Mouse (Mus musculus) left cerebral cortex, adult 9 months (tissue): ENCODE results near the gene Avil.

ENCODE experiments used
- DNase-seq, 2 experiments: peaks; one replicate each; pipeline ENCODE4 v3.0.0; 2022; ENCODE audit warnings: low spot score in 2 of 2

The Avil gene

DNA sequence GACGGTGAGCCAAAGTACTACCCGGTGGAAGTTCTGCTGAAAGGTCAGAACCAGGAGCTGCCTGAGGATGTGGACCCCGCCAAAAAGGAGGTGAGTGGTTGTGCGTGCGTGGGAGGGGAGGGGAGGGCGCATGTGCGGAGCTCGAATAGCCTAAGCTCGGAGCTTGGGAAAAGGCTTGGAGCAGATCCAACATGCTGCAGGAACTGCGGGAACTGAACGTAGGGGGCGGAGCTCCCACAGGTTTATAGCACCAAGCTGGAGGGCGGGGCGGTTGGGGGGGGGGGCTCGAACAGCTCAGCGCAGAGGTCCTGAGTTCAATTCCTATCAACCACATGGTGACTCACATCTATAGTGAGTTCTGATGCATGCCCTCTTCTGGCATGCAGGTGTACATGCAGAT is 17.9 kb downstream of the Avil start:
- no peak for DNase-seq

DNA sequence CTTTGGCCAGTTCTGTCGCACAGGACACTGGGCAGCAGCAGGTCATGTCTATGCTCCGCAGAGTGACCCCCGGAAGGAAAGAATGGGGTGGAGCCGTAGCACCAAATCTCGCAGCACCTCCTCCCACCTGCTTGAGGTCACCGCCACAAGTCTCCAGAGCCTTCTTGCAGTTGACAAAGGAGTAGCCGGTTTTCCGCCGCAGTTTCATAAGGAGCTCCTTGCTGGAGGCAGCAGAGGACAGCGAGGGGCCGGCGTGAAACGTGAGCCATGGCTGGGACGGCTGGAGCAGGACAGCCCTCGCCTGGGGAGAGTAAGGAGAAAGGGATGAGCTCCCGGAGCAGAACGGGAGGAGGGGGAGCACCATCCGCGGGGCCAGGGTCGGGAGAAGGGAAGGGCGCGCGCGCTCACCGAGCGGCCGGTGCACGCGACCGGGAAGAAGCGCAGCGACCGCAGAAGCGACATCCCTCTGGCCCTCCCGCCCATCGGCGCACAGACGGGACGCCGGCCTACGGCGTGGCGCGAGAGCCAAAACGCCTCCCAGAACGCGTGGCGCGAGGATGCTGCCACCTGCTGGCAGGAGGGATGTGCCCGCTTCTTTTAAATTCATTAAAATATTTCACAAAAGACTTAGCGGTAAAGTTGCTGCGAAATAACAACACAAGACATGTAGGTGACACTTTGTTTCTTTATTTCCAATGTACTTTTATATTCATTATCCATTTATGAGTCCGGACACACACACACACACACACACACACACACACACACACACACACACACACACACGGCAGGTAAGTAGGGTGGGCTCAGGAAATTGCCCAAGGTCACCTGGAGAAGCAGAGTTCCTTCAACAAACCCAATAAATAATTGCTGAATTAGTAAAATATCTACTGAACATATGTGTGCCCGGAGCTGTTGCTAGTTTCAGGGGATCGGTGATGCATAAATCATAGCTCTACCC is 30.1 kb downstream of the Avil start, which contains the start of gene Tsfm:
Gene Tsfm (minus strand): TSS at position 505 of the 961 bp plus-strand sequence.
- peak; percentile 46 to 90 for DNase-seq

DNA sequence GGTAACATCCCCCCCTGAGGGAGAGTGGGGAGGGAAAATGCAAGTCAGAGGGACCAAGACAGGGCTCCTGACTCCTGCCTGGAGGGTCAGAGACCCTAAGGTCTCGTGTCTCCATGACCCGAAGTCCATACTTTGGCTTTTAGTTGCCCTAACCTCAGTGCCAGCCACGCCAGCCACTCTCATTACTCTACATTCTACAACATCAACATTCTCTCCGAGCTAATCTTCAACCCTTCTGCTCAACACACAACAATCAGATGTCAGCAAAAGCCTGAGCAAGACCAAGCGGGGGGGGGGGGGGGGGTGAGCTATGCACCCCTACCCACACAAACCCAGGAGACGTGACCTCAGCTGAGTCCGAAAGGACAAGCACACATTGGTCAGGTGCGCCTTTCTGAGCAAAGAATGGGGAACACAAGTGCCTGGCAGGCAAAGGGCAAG is 32.8 kb downstream of the Avil start:
- DNase-seq = no peak

DNA sequence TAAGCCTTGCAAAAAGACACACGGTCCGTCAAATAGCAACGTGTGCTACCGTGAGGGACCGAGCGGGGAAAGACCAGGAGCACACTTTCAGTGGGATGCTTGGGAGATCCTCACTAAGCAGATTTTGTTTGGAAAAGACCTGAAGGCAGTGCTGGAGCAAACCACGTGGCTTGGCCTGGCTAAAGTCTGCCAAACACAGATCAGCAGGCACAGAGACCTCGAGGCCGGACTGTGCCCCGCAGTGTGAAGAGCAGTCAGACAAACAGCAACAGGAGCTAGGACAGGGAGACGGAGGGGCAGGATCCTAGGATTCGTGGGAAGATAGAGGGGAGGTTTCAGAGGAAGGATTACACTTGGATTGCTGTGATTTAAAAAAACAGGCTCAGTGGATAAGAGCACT is 35.8 kb downstream of the Avil start:
- no peak for DNase-seq

DNA sequence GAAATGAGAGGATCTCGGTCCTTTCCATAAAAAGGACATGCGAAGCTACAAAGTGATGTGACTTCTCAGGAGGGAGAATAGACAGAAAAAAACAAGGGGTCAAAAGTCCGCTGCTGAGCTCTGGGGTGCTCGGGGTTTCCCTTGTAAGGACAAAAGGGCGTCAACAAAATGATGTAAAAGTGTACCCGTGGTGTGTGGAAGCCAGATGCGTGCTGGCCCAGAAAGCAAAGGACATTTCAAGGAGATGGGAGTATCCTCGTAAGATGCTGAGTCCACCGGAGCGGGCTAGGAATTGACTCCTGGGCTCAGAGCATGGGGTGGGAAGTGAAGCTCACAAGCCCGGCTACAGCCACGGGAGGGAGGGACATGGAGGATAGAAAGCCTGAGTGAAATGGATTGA is 37.1 kb downstream of the Avil start:
- DNase-seq = no peak

DNA sequence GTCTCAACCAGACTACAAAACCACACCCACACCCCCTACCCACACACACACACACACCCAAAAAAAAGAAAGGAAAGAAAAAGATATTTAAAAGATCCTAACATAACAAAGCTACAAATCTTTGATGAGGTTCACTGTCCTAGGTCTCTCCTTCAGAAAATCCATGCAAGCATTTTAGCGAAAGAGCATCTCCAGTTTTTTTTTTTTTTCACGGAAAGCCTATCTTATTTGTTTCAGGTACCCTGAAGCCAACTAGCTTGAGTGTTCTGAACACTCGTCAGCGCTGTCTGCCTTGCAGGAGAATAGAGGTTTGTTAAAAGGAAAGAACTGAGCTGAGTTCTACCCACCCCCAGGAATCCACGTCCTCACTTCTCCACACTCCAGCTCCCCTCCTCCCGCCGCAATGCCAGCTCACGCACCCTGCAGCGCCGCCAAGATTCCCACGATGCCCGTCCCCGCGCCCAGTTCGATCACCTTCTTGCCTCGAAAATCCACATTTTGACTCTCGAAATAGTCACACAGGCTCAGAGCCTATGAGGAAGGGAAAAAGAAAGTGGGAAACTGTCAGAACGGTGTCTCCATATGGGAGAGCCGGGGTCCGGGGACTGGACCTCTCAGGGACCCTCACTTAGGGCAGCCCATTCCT is 40.2 kb downstream of the Avil start:
- DNase-seq = peak in 1 of 2 experiments; percentile 50

DNA sequence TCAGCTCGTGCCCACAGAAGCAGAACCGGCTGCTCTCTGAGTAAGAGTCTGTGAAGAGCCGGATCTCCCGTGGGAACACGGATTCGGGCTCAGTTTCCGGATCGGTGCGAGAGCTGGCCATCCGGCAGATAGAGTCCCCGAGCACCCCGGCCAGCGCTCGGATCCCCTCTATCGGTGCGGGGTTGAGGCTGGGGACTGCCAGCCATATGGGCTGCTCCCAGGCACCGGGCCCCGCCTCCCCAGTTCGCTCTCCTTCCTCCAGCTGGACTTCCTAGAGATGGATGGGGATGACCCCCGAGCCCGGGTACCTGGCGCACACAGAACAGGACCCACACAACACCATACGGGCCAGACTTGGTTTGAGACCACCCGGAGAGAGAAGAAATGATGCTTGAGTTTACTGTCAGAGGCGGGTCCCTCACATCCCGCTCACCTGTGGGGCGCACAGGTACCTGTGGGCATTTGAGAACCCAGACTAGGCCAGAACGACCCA is 40.8 kb downstream of the Avil start, which contains the start of the genes Mettl1 and Eef1akmt3:
Gene Mettl1 (plus strand): TSS at position 141 of the 493 bp plus-strand sequence.
Gene Eef1akmt3 (minus strand): TSS at position 240 of the 493 bp plus-strand sequence.
- DNase-seq = no peak

DNA sequence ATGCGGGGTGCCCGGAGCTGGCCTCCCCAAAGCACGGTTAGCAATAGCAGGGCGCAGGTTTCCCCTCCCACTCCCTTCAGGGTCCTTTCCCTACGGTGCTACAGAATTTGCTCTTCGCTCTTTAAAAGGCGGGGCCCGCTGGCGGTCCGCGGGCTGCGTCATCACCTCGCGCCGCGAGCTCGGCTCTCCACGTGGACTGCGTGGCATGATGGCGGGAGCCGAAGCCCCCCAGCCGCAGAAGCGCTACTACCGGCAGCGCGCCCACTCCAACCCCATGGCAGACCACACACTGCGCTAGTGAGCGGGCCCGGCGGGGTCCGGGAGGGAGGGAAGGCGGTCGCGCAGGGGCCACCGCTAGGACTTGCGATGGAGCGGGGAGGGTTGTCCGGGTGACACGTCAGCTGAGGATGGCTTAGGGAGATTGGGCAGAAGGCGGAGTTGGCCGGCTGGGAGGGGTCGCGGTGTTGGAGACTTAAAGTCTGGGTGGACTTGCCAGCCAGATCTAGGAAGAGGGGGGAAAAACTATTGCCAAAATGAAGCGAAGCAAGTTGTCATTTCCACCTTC is 41.3 kb downstream of the Avil start:
- peak; percentile 62 to 89 for DNase-seq

DNA sequence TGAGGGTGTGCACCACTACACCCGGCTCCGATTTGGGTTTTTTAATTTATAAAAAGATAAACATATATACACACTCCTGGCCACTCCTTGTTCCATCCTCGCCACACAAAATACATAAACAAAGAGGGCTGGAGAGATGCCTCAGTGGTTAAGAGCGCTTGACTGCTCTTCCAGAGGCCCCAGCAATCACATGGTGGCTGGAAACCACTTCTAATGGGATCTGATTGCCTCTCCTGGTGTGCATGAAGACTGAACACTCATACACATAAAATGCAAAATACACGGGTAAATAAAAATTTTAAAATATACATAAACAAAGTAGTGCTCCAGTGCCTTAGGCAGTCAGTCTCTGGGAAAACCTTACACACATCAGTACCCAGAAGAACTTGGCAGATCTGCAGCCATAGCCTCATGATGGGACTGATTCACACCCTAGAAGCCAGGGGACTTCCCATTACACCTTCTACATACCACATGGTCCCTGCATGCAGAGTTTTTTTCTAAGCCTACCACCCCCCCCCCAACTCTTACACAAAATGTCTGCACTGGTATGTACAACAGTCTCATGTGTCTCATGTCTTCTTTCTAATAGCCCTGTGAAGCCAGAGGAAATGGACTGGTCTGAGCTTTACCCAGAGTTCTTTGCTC is 42.1 kb downstream of the Avil start:
- DNase-seq = no peak

DNA sequence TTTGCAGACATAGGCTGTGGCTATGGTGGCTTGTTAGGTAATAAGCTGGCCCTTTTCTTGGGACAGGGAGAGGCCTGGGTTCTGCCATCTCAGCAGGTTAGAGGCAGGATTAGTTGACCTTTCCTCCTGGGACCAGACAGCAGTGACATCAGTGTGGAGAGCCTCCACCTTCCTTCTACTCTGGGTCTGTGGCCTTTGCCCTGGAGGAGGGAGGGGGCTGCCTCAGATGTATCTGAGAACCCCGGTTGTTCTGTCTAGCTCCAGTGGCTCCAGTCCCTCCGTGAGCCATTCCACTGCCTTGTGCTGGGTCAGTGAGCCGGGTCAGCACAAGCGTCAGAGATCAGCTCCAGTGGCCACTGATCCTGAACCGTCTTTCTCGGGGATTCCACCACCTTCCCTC is 42.7 kb downstream of the Avil start:
- no peak for DNase-seq

DNA sequence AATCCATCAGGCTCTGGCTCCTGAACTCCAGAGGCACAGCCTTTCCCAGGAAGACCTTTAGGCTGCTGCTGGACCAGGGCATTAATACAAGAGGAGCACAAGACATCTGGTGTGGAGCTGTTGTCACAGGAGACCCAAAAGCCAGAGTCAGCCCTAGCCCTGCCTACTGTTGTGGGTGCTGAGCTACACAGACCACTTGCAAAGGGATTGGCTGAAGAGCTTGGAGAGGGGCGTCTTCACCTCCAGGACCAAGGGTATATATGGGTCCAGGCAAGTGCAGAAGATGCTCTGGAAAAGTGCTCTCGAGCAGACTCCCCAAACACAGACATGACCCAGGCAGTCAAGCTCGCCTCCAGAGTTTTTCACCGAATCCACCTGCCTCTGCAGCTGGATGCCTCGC is 47.4 kb downstream of the Avil start, which contains the start of gene Cyp27b1:
Gene Cyp27b1 (plus strand): TSS at position 297 of the 400 bp plus-strand sequence.
- no peak for DNase-seq

DNA sequence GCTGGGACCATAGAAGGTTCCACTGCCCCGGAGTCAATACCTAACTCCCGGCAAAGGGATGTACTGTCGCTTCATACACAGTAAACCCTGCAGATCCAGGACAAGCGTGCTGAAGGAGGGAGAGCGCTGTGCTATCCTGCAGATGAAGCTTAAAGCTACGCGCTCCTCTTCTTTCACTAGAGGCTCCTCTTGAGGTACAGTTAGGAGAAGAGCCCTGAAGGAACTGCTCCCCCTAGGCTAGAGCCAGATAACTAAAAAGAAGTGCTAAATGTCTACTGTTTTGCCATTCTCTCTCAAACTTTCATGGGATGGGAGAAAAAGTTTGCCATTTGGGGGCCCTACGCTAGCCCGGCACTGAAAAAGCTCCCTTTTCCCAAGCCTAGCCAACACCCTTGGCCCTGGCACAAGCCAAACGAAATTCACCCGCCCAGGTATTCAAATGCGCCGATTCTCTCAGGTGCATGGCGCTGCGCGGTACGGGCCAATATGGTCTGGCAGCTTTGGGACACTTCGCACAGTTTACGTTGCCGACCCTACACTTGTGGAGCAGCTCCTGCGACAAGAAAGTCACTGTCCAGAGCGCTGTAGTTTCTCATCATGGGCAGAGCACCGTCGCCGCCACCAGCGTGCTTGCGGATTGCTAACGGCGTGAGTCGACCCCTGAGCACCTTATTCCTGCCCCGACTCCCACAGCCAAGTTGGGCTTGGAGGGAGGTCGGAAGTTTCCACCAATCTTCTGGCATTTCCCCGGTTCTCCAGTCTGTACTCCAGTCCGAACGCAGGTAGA is 48.3 kb downstream of the Avil start:
- no peak for DNase-seq

DNA sequence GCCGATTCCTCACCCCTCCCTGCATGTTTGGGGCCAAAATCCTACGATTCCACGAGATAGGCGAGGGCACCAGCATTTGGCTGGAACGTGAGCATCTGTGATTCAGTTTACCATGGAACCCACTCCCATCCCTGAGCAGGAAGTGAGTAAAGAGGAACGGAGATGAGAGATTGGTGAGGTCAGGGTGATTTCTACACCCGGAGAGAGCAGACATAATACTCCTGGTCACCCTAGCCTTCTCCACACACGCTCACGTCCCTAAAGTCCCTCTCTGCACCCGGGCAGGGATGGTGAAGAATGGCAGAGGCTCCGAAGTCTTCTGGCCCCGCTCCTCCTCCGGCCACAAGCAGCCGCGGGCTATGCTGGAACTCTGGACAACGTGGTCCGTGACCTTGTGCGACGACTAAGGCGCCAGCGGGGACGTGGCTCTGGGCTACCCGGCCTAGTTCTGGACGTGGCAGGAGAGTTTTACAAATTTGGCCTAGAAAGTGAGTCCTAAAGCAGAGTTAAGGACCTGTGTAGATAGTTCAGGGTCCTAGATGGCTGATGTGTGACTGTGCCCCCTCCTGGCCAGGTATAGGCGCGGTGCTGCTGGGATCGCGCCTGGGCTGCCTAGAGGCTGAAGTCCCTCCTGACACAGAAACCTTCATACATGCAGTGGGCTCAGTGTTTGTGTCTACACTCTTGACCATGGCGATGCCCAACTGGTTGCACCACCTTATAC is 49.0 kb downstream of the Avil start:
- no peak for DNase-seq

DNA sequence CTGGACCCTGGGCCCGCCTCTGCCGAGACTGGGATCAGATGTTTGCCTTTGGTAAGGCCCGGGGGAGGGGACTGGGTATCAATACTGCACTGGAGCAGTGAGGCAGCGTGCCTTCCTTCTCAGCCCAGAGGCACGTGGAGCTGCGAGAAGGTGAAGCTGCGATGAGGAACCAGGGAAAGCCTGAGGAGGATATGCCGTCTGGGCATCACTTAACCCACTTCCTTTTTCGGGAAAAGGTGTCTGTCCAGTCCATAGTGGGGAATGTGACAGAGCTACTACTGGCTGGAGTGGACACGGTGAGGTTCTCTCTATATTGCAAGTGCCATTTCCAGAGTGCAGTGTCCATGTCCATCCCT is 49.6 kb downstream of the Avil start:
- DNase-seq = no peak

DNA sequence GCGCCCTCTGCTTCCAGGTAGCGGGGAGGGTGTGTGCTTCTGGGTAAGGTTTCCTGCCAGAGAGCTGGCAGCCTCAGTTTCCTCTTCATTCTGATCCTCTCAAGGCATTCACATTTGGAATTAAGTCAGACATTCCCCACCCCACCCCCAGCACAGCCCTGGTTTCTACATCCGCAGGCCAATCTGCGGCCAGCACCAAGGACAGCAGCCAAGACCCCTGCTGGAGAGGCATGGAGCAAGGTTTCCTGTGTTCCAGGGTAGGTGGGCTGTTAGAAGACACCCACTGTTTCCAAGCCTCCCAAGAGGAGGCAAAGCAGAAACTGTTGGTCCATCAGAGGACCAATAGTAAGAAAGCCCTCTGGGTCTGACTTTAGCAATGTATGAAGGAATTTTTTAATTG is 54.1 kb downstream of the Avil start:
- no peak for DNase-seq

DNA sequence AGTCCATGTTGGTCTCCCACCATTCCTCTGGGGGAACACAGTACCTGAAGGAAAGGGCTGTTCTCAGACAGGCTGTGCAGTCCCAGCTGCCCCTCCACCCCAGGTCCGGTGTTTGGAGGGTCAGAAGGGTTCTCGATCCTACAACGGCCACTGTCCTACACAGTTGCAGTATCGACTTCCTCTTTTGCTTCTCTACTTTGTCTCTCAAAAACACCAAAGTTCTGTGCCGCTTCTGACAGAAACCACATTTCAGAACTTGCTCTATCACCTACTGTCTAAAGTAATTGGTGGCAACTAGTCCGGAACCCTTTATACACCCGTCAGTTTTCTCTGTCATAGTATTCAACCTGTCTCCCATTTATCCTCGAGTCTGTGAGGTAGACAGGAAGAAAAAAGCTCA is 54.9 kb downstream of the Avil start:
- no peak for DNase-seq

DNA sequence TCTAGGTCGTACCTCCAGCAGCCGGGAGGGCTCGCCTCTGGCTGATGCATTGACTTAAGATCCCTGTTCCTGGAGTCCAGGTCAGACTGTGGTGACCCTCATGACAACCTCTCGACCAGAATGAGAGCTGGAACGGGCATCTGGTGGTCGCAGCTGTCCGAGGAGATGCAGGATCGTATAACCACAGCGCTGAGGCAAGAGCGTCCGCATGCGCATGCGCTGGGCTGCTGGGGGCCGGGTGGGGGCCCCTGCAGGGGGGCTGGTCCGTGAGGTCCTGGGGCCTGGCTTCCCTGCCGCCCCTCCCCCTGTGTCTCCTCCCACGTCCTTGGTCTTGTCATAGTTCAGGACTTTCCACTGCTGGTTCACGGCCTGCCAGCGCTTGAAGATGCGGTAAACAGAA is 56.0 kb downstream of the Avil start:
- no peak for DNase-seq

DNA sequence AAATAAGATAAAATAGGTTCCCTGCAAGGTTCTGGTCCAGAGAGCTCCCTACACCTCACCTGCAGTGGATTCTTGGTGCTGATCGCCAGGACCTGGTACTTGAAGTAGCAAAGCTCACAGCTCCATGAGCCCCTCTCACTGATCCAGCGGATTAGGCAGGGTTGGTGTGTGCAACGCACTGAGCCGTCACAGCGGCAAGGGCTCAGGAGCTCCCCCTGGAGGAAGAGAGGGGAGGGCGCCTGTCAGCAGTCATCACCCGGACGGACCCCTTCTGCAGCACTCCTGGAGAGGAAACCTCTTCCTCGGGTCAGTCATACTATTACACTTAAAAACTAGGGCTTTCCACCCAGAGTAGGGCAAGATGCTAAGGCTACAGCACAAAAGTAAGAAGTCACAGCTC is 57.7 kb downstream of the Avil start:
- peak in 1 of 2 experiments; percentile 73 for DNase-seq

DNA sequence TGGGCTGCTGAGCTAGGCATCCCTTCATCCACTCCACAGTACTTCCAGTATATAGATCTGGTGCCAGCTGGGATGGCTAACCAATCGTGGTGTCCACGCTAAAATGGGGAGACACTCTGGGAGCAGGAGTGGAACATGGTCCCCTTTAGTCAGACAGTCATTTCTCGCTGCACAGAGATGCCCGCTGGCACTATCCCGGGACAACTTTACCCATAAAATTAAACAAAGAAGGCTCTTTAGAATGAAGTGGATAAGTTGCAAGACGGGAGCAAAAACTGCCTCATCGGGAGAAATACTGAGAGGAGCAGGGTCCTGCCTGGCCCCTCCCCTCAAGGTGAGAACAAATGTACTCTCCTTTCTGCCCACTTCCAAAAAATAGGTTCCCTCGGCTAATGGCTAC is 58.2 kb downstream of the Avil start:
- no peak for DNase-seq
